Mouse (Mus musculus): ENCODE data around the gene Rbbp5. TPM values are rescaled to one million over a fixed set of nuclear protein-coding genes. Genes with fewer than 3 reads are reported as not detected.

Rbbp5 gene
- 10.7 and 12.1 TPM in 2 replicates for polyA plus RNA-seq (2012; rRNA removed)

GRCm38 (mm10) chr1:132476928-132477691 lies at the start of gene Rbbp5:
Rbbp5 (plus strand) TSS chr1:132477365.
- no peak for TF ChIP-seq CTCF (IDR thresholded peaks at IDR 0.05; ENCODE audit: extremely low read depth, insufficient read depth, insufficient read length, insufficient replicate concordance)
- peak; percentile 41; the same call in 1 of the 2 replicates for TF ChIP-seq POLR2A (IDR thresholded peaks at IDR 0.05; ENCODE audit: low read depth, low read length)
- DNase-seq (ENCODE audit: low read depth in 1 of 2, low spot score in 2 of 2) = peak; percentile 71 to 85
- Histone ChIP-seq H3K36me3 (ENCODE audit: control insufficient read depth, insufficient read depth, low read length) (no peaks in the 10 kb centered on the region), H3K27me3 (ENCODE audit: control insufficient read depth, insufficient read depth, low read length) (no peaks in the 10 kb centered on the region), H3K4me3 (ENCODE audit: extremely low read depth, insufficient read depth, insufficient read length) (peak within 1 kb of the TSS; percentile 89), H3K27ac (ENCODE audit: insufficient read depth, low read length) (peak within 1 kb of the TSS; percentile 67), H3K4me1 (ENCODE audit: control insufficient read depth, insufficient read depth, insufficient read length) (peaks cover 5% of the 10 kb centered on the region; the same call in 1 of the 2 replicates)
- under 1% methylated on average over 43 of the region's 43 CpGs for WGBS

- TF ChIP-seq POLR2A (IDR thresholded peaks at IDR 0.05; ENCODE audit: low read depth, low read length) (no peak), CTCF (IDR thresholded peaks at IDR 0.05; ENCODE audit: extremely low read depth, insufficient read depth, insufficient read length, insufficient replicate concordance) (no peak)
- H3K27me3 ChIP-seq (ENCODE audit: control insufficient read depth, insufficient read depth, low read length) = no peaks in the 10 kb centered on the region
- no peaks in the 10 kb centered on the region; the same call in 1 of the 2 replicates for H3K4me1 ChIP-seq (ENCODE audit: control insufficient read depth, insufficient read depth, insufficient read length)
- H3K27ac ChIP-seq (ENCODE audit: insufficient read depth, low read length) = no peak overlapping the region
- 79% methylated on average over 3 of the region's 3 CpGs for WGBS
- no peak overlapping the region for H3K4me3 ChIP-seq (ENCODE audit: extremely low read depth, insufficient read depth, insufficient read length)
- no peak for DNase-seq (ENCODE audit: low read depth in 1 of 2, low spot score in 2 of 2)
- peaks cover 1% of the 10 kb centered on the region; the same call in 1 of the 2 replicates for H3K36me3 ChIP-seq (ENCODE audit: control insufficient read depth, insufficient read depth, low read length)
Measured at GRCm38 (mm10) chr1:132430818-132431217, 46.3 kb upstream of the Rbbp5 start.

GRCm38 (mm10) chr1:132431716-132432115 lies 45.4 kb upstream of the Rbbp5 start:
- no peak overlapping the region for H3K4me3 ChIP-seq (ENCODE audit: extremely low read depth, insufficient read depth, insufficient read length)
- H3K27ac ChIP-seq (ENCODE audit: insufficient read depth, low read length) = no peak overlapping the region
- DNase-seq (ENCODE audit: low read depth in 1 of 2, low spot score in 2 of 2) = no peak
- no peaks in the 10 kb centered on the region for H3K27me3 ChIP-seq (ENCODE audit: control insufficient read depth, insufficient read depth, low read length)
- WGBS = 72% methylated on average over 9 of the region's 9 CpGs
- H3K36me3 ChIP-seq (ENCODE audit: control insufficient read depth, insufficient read depth, low read length) = no peaks in the 10 kb centered on the region; the same call in 1 of the 2 replicates
- peaks cover 2% of the 10 kb centered on the region; the same call in 1 of the 2 replicates for H3K4me1 ChIP-seq (ENCODE audit: control insufficient read depth, insufficient read depth, insufficient read length)
- TF ChIP-seq POLR2A (IDR thresholded peaks at IDR 0.05; ENCODE audit: low read depth, low read length) = no peak

- H3K27ac ChIP-seq (ENCODE audit: insufficient read depth, low read length) = no peak overlapping the region
- DNase-seq (ENCODE audit: low read depth in 1 of 2, low spot score in 2 of 2) = no peak
- no peak overlapping the region for H3K4me3 ChIP-seq (ENCODE audit: extremely low read depth, insufficient read depth, insufficient read length)
- no peak for TF ChIP-seq POLR2A (IDR thresholded peaks at IDR 0.05; ENCODE audit: low read depth, low read length)
- no peak for TF ChIP-seq CTCF (IDR thresholded peaks at IDR 0.05; ENCODE audit: extremely low read depth, insufficient read depth, insufficient read length, insufficient replicate concordance)
- 86% methylated on average over 5 of the region's 5 CpGs for WGBS
- H3K4me1 ChIP-seq (ENCODE audit: control insufficient read depth, insufficient read depth, insufficient read length) = peaks cover 2% of the 10 kb centered on the region; the same call in 1 of the 2 replicates
- H3K36me3 ChIP-seq (ENCODE audit: control insufficient read depth, insufficient read depth, low read length) = no peaks in the 10 kb centered on the region; the same call in 1 of the 2 replicates
- H3K27me3 ChIP-seq (ENCODE audit: control insufficient read depth, insufficient read depth, low read length) = no peaks in the 10 kb centered on the region
Measured at GRCm38 (mm10) chr1:132433349-132433748, 43.8 kb upstream of the Rbbp5 start.

GRCm38 (mm10) chr1:132434032-132434431 lies 43.1 kb upstream of the Rbbp5 start:
- Histone ChIP-seq H3K36me3 (ENCODE audit: control insufficient read depth, insufficient read depth, low read length) (no peaks in the 10 kb centered on the region; the same call in 1 of the 2 replicates), H3K4me3 (ENCODE audit: extremely low read depth, insufficient read depth, insufficient read length) (no peak overlapping the region), H3K4me1 (ENCODE audit: control insufficient read depth, insufficient read depth, insufficient read length) (peaks cover 2% of the 10 kb centered on the region; the same call in 1 of the 2 replicates), H3K27ac (ENCODE audit: insufficient read depth, low read length) (no peak overlapping the region), H3K27me3 (ENCODE audit: control insufficient read depth, insufficient read depth, low read length) (no peaks in the 10 kb centered on the region)
- WGBS = 95% methylated on average over 12 of the region's 12 CpGs
- TF ChIP-seq POLR2A (IDR thresholded peaks at IDR 0.05; ENCODE audit: low read depth, low read length) (no peak), CTCF (IDR thresholded peaks at IDR 0.05; ENCODE audit: extremely low read depth, insufficient read depth, insufficient read length, insufficient replicate concordance) (no peak)
- no peak for DNase-seq (ENCODE audit: low read depth in 1 of 2, low spot score in 2 of 2)

- H3K27ac ChIP-seq (ENCODE audit: insufficient read depth, low read length) = no peak overlapping the region
- H3K4me1 ChIP-seq (ENCODE audit: control insufficient read depth, insufficient read depth, insufficient read length) = peaks cover 2% of the 10 kb centered on the region; the same call in 1 of the 2 replicates
- no peaks in the 10 kb centered on the region for H3K27me3 ChIP-seq (ENCODE audit: control insufficient read depth, insufficient read depth, low read length)
- no peak overlapping the region for H3K4me3 ChIP-seq (ENCODE audit: extremely low read depth, insufficient read depth, insufficient read length)
- DNase-seq (ENCODE audit: low read depth in 1 of 2, low spot score in 2 of 2) = no peak
- TF ChIP-seq CTCF (IDR thresholded peaks at IDR 0.05; ENCODE audit: extremely low read depth, insufficient read depth, insufficient read length, insufficient replicate concordance) (no peak), POLR2A (IDR thresholded peaks at IDR 0.05; ENCODE audit: low read depth, low read length) (no peak)
- WGBS = 46% methylated on average over 4 of the region's 4 CpGs
- peaks cover 4% of the 10 kb centered on the region; the same call in 1 of the 2 replicates for H3K36me3 ChIP-seq (ENCODE audit: control insufficient read depth, insufficient read depth, low read length)
Measured at GRCm38 (mm10) chr1:132436320-132436958, 40.7 kb upstream of the Rbbp5 start.

Measured in spleen, adult 2 months (tissue).